Mouse (Mus musculus) lung, adult 2 months (tissue): ENCODE data around the gene Txndc17. TPM values are rescaled to one million over a fixed set of nuclear protein-coding genes. Genes with fewer than 3 reads are reported as not detected.

Source experiments
- DNase-seq: peaks from one replicate; pipeline ENCODE4 v3.0.0; 2022
- H3K4me1 ChIP-seq: fragments of 200-500 bp; 2 replicates; pipeline ENCODE4 v1.6.1; 2011; ENCODE audit warnings: low read length; ENCODE audit not compliant: control insufficient read depth, insufficient read depth
- H3K4me3 ChIP-seq: fragments of 200-500 bp; replicated peaks from 2 replicates; pipeline ENCODE3; 2011; ENCODE audit warnings: low read depth, mild to moderate bottlenecking, control low read depth, low read length; ENCODE audit errors: extremely low read depth
- CTCF ChIP-seq: fragments of 200-500 bp; IDR thresholded peaks from 2 replicates; pipeline ENCODE4 v1.5.1; 2011; ENCODE audit warnings: mild to moderate bottlenecking, low read length, control low read depth; ENCODE audit not compliant: insufficient read depth
- POLR2A ChIP-seq: fragments of 200-500 bp; IDR thresholded peaks from 2 replicates; pipeline ENCODE4 v1.6.1; 2011; ENCODE audit warnings: low read depth, mild to moderate bottlenecking, control low read depth, low read length, borderline replicate concordance; ENCODE audit errors: extremely low read depth
- WGBS: fragments of 180-500 bp; shearing (Covaris S2); methylation state at CpG from one replicate; pipeline ENCODE4 v1.1.7; 2018; 5-methylcytosine and 5-hydroxymethylcytosine counted together
- polyA plus RNA-seq: library from polyadenylated mRNA; depleted of rRNA; stranded (reverse); fragments of >200 nt; gene quantifications from 2 replicates; pipeline ENCODE4 v1.2.3, GENCODE M21; 2012

Txndc17 gene
- polyA plus RNA-seq, 1 experiment: 53.8 TPM

DNA sequence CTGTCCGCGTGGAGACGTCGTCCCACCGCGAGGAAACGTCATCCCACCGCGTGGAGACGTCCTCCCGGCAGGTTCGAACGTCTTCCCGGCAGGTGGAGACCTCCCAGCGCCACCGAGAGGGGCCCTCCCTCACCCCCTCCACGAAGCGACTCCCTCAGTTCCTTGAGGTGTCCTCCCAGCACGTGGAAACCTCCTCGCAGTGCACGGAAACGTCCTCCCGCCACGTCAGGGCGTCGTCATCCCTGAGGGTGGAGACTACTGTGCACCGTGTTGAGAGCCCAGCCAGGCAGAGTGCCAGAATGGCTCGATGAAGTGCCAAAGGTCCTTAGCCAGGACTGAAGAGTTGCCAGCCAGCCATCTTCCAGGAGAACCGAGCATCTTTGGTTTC, 8.1 kb downstream of the Txndc17 start, which contains the start of gene Med31:
Gene Med31, minus strand, starts transcription at position 183 of the 388 bp plus-strand sequence.
- peak within 1 kb of the TSS; percentile 77 for H3K4me3 ChIP-seq
- H3K4me1 ChIP-seq: no peaks in the 10 kb centered on the region
- peak; percentile 80 for DNase-seq
- TF ChIP-seq CTCF: no peak
- peak; percentile 46; the same call in 1 of the 2 replicates for TF ChIP-seq POLR2A
- WGBS: under 1% methylated on average over 29 of the region's 29 CpGs

DNA sequence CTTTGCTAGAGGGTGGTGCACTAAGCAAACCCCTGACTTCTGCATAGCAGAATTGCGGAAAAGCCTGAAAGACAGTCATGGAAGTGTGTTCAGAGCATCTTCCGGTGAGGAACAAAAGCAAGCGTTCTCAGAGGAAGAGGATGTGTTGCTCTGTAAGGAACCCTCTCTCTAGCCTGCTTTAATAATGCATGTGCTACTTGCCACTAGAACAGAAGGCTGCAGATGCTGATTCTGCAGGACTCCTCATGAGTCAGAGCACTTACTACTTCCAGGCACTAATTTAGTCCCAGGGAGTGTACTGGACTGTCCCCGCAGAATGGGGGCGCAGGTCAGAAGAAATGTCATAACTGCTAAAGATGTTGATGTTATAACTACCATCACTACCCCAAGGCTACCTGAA, 9.8 kb downstream of the Txndc17 start:
- TF ChIP-seq POLR2A (no peak), CTCF (no peak)
- 57% methylated on average over 5 of the region's 5 CpGs for WGBS
- Histone ChIP-seq H3K4me1 (no peaks in the 10 kb centered on the region), H3K4me3 (no peak overlapping the region)
- no peak for DNase-seq

DNA sequence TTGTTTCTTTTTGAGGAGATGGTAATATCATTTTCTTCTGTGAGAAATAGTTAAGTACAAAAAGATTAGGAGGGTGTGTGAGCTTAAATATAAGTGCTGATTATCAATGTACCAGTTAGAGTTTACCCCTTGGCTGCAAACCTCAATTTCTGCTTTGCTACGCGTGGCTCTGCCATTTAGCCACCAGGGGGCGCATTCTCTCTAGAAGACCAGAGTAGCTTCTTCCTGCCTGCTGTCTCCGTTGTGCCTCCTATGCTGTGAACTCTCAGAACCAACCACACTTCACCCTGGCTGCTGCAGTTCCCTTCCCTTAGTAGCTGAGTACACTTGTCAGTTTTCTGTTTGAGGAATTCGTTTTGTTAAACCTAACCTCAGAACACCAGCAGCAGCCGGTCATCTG, 13.9 kb downstream of the Txndc17 start:
- DNase-seq: peak; percentile 49
- WGBS: 16% methylated on average over 6 of the region's 6 CpGs
- TF ChIP-seq CTCF (peak; percentile 95), POLR2A (no peak)

DNA sequence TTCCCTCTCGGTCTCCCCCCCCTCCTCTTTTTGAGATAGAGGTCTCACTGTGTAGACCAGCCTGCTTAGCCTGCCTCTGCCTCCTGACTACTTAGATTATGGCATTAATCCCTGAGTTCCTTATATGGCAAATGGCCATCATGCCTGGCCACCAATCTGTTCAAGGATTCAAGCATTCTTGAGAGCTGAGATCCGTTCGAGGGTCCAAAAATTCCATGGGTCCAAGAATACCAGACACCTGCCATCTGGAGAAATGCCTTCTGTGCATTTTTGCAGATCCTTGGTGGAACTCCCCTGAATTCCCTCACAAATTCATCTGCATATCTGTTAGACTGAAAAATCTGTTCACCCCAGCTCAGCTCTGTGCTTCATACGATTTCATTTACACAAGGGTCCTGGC, 16.1 kb downstream of the Txndc17 start:
- 74% methylated on average over 4 of the region's 4 CpGs for WGBS
- Histone ChIP-seq H3K4me3 (no peak overlapping the region), H3K4me1 (no peaks in the 10 kb centered on the region)
- DNase-seq: no peak
- TF ChIP-seq CTCF (no peak), POLR2A (no peak)

More for the DNA sequence above, 13.9 kb downstream of the Txndc17 start:
- Histone ChIP-seq H3K4me3 (no peak overlapping the region), H3K4me1 (no peaks in the 10 kb centered on the region)

DNA sequence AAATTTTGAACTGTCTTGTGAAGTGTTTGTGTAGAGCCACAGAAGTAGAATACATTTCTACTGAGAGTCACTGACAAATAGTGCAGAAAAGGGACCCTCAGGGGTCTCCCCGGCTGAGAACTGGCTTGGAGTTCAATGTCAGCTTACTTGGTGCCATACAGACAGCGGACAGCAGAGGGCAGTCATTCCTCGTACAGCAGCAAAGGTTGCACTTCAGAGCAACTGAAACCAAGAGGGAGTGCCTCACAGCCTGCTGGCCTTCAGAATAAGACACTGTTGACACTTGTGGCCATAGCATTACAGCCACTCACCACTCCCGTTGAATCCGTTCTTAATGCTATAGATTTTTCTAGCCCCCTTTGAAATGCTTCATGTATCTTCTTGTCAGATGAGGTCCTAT, 17.5 kb downstream of the Txndc17 start:
- peak; percentile 99 for TF ChIP-seq CTCF
- TF ChIP-seq POLR2A: no peak
- 7% methylated on average over 5 of the region's 5 CpGs for WGBS
- Histone ChIP-seq H3K4me3 (no peak overlapping the region), H3K4me1 (no peaks in the 10 kb centered on the region)
- DNase-seq: peak; percentile 75

DNA sequence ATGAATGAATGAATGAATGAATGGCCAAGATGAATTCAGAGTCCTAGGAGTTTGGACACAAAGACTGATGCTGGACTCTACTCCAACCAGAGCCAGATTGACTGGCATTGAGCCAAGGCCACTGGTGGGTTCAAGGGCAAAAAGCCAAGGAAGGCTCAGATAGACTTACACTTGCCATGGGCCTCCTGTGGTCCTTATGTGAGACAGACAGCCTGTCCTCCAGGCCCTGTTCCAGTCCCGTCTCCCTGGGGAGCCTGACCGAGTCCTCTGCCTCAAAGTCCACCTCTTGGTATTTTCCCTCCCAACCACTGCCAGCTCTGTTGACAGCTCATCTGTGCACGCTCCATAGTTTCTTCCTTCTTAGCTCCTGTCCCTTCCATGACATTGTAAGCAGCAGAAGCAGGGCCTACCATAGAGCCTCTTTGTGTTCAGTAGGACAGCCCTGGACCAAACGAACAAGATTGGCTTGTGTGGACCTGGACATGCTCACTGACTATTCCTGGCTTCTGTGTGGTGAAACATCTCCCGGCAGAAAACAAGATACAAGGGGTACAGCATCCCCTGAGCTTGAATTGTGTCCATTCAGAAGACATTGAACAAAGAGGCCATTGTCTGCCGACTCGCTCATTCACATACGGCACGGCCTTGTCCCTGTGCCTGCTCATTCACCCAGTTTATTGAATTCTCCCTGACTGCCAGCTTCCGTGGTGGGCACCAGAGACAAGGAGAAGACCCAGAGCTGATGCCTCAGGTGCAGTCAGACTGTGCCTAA, 18.9 kb downstream of the Txndc17 start:
- no peak for DNase-seq
- TF ChIP-seq CTCF (no peak), POLR2A (no peak)
- H3K4me1 ChIP-seq: no peaks in the 10 kb centered on the region
- WGBS: 81% methylated on average over 10 of the region's 10 CpGs
- no peak overlapping the region for H3K4me3 ChIP-seq

DNA sequence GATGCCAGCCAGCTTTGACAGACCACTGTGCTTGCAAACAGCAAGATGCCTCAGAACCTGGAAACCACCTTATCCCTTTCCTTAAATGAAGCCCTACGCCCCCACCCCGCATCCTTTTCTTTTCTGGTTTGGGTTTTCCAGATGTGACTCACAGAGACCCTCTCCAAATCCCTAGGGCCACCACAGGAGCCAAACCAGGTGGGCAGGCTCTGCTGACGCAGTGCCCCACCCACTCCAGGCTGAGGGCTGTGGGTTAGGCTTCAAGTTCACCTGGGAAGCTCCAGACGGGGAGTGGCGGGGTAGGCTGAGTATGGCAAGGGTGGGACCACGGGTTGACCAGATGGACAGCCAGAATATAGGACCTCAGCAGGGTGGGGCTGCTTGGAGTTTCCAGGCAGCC, 19.6 kb downstream of the Txndc17 start:
- TF ChIP-seq CTCF (no peak), POLR2A (no peak)
- H3K4me1 ChIP-seq: no peaks in the 10 kb centered on the region
- no peak overlapping the region for H3K4me3 ChIP-seq
- WGBS: 74% methylated on average over 6 of the region's 6 CpGs
- no peak for DNase-seq

DNA sequence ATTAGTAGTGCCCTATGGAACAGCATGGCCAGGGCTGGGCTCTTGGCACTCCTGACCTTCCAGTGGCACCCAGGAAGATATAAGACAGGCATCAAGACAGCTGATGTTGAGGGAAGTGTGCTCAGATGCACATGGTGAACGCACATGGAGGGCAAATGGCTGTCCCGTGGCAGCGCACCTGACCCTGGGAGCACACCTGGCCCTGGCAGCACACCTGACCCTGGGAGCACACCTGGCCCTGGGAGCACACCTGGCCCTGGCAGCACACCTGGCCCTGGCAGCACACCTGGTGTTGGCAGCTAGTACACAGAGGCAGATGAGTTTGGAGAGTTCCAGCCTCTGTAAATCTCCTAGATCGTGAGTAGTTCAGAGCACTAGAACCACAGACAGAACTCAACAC, 21.2 kb downstream of the Txndc17 start:
- Histone ChIP-seq H3K4me3 (no peak overlapping the region), H3K4me1 (no peaks in the 10 kb centered on the region)
- no peak for DNase-seq
- TF ChIP-seq CTCF (no peak), POLR2A (no peak)
- 88% methylated on average over 4 of the region's 4 CpGs for WGBS

DNA sequence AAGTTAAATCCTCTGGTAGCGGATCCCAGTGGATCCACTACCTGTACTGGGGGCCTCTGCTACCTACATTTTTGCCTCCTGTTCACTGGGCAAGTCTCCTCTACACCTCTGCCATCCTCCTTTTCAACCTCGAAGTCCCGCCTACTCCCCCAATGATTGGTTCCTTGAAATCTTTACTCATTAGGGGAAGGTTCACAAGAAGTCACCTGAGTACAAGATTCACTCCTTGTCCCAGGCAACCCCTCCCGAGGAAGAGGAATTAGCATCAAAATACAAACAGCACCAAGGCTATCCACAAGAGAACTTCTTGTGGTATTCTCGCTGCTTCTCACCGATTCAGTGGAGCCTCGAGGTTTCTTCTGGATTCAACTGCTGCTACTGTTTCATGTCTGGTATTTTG, 24.7 kb downstream of the Txndc17 start:
- TF ChIP-seq CTCF (no peak), POLR2A (no peak)
- no peak for DNase-seq
- WGBS: 83% methylated on average over 7 of the region's 7 CpGs

DNA sequence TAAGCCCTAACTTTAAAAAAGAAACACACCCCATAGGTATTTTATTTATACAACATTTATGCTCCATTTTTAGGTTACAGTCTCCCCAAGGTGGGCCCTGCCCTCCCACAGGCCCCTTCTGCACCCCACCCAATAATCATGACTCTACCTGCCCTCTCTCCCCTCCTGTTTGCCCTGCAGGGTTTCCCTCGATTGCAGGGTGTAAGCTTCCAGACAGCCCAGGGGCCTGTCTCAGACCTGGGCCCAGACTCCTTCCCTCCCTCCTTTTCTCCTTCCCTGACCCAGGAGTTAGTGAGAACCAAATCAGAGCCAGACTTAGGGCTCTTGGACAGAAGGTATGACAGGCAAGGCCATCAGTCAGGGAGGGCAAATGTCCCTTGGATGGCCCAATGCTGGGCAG, 25.6 kb downstream of the Txndc17 start:
- WGBS: 48% methylated on average over 1 of the region's 1 CpGs
- Histone ChIP-seq H3K4me1 (no peaks in the 10 kb centered on the region), H3K4me3 (no peak overlapping the region)
- no peak for DNase-seq
- TF ChIP-seq CTCF: no peak
- TF ChIP-seq POLR2A: no peak

More for the DNA sequence above, 24.7 kb downstream of the Txndc17 start:
- no peak overlapping the region for H3K4me3 ChIP-seq
- no peaks in the 10 kb centered on the region for H3K4me1 ChIP-seq
